Mouse (Mus musculus) thymus, adult 2 months (tissue): ENCODE data around the gene Map3k4.

ENCODE experiments used
- CTCF ChIP-seq: fragments of 200-500 bp; IDR thresholded peaks from 2 replicates; pipeline ENCODE4 v1.5.1; 2012; ENCODE audit warnings: mild to moderate bottlenecking, control low read depth, low read length, moderate library complexity, borderline replicate concordance; ENCODE audit not compliant: control insufficient read depth, poor library complexity, insufficient read depth; ENCODE audit errors: extremely low read depth
- POLR2A ChIP-seq: fragments of 200-500 bp; IDR thresholded peaks from 2 replicates; pipeline ENCODE4 v1.6.1; 2012; ENCODE audit warnings: mild to moderate bottlenecking, low read length, control low read depth, moderate library complexity; ENCODE audit not compliant: control insufficient read depth, poor library complexity, insufficient read depth; ENCODE audit errors: extremely low read depth

- TF ChIP-seq CTCF, result no peak
- TF ChIP-seq POLR2A, result no peak
These were observed 16.5 kb upstream of the Map3k4 start for GRCm38 (mm10) chr17:12335115-12335514.
